Mouse (Mus musculus) kidney, embryonic 14.5 days (tissue): ENCODE measurements around the gene Gm7356. TPM values are rescaled to one million over a fixed set of nuclear protein-coding genes. Genes with fewer than 3 reads are reported as not detected.
"Not testable (repeated sequence)": the region's sequence is repeated elsewhere in the genome, so short reads cannot be mapped to it uniquely, and the experiment has no call there.

ENCODE experiments used
- ATAC-seq: fragments of 200-750 bp; cut with Nextera tagmentation; 2 replicates; pipeline ENCODE4 v1.8.0; 2017; ENCODE audit warnings: moderate number of reproducible peaks, mild to moderate bottlenecking, moderate TSS enrichment, moderate library complexity; ENCODE audit not compliant: low FRiP score, low TSS enrichment
- H3K27ac ChIP-seq: fragments of 300-500 bp; sonication (generic); 2 replicates; pipeline ENCODE4 v1.5.1; 2014; ENCODE audit warnings: low read depth, mild to moderate bottlenecking, low read length, moderate library complexity, mixed read lengths
- H3K27me3 ChIP-seq: fragments of 300-500 bp; sonication (generic); 2 replicates; pipeline ENCODE4 v1.6.1; 2014; ENCODE audit warnings: mild to moderate bottlenecking, low read length; ENCODE audit not compliant: control insufficient read depth, insufficient read depth
- H3K36me3 ChIP-seq: fragments of 300-500 bp; sonication (generic); 2 replicates; pipeline ENCODE4 v1.6.1; 2014; ENCODE audit warnings: low read length, mixed read lengths; ENCODE audit not compliant: control insufficient read depth, insufficient read depth
- H3K4me1 ChIP-seq: fragments of 300-500 bp; sonication (generic); 2 replicates; pipeline ENCODE4 v1.6.1; 2014; ENCODE audit warnings: low read length, mixed read lengths; ENCODE audit not compliant: control insufficient read depth, insufficient read depth
- H3K4me2 ChIP-seq: fragments of 300-500 bp; sonication (generic); replicated peaks from 2 replicates; pipeline ENCODE4 v1.6.1; 2014; ENCODE audit warnings: low read depth, mild to moderate bottlenecking, low read length
- H3K4me3 ChIP-seq: fragments of 300-500 bp; sonication (generic); 2 replicates; pipeline ENCODE4 v1.5.1; 2014; ENCODE audit warnings: mild to moderate bottlenecking, low read length
- H3K9ac ChIP-seq: fragments of 300-500 bp; sonication (generic); 2 replicates; pipeline ENCODE4 v1.6.1; 2014; ENCODE audit warnings: low read depth, mild to moderate bottlenecking, low read length, moderate library complexity
- H3K9me3 ChIP-seq: fragments of 300-500 bp; sonication (generic); 2 replicates; pipeline ENCODE4 v1.6.1; 2016; ENCODE audit warnings: low read length; ENCODE audit not compliant: control insufficient read depth
- WGBS: fragments of 180-500 bp; shearing (Covaris S2); extraction: QIAGEN DNeasy Blood & Tissue Kit; methylation state at CpG from one replicate; pipeline ENCODE4 v1.1.7; 2014; 5-methylcytosine and 5-hydroxymethylcytosine counted together
- polyA plus RNA-seq: library from polyadenylated mRNA; unstranded; fragments of >200 nt; fragmentation: Nextera tagmentation; extraction: Ambion mirVana; gene quantifications from 2 replicates; pipeline ENCODE4 v1.2.1, GENCODE M21; 2014

The Gm7356 gene
- polyA plus RNA-seq, result not detected in 2 replicates

- not testable (repeated sequence) for H3K27ac ChIP-seq, H3K9ac ChIP-seq, H3K4me2 ChIP-seq, H3K27me3 ChIP-seq, H3K4me1 ChIP-seq, ATAC-seq, H3K4me3 ChIP-seq, H3K36me3 ChIP-seq, H3K9me3 ChIP-seq
- WGBS, result 84% methylated on average over 3 of the region's 4 CpGs
Observed at GRCm38 (mm10) chr17:14003604-14004003, at the start of gene Gm7356. TSS of gene Gm7356 (minus strand) at chr17:14003704.

GRCm38 (mm10) chr17:14041880-14042279, 38.4 kb upstream of the Gm7356 start:
- H3K9me3 ChIP-seq, H3K36me3 ChIP-seq, H3K27me3 ChIP-seq, H3K9ac ChIP-seq, H3K4me2 ChIP-seq, H3K4me1 ChIP-seq, ATAC-seq, H3K4me3 ChIP-seq, H3K27ac ChIP-seq: not testable (repeated sequence)
- WGBS, result 70% methylated on average over 1 of the region's 2 CpGs

GRCm38 (mm10) chr17:14037012-14037411, 33.5 kb upstream of the Gm7356 start:
- not testable (repeated sequence) for H3K27ac ChIP-seq, H3K27me3 ChIP-seq, H3K4me1 ChIP-seq, ATAC-seq, H3K36me3 ChIP-seq, H3K4me2 ChIP-seq, H3K9ac ChIP-seq, H3K9me3 ChIP-seq, H3K4me3 ChIP-seq
- 48% methylated on average over 1 of the region's 2 CpGs for WGBS

- H3K27me3 ChIP-seq, H3K36me3 ChIP-seq, H3K9me3 ChIP-seq, H3K27ac ChIP-seq, ATAC-seq, H3K9ac ChIP-seq, H3K4me1 ChIP-seq, H3K4me3 ChIP-seq, H3K4me2 ChIP-seq: not testable (repeated sequence)
- WGBS, result 83% methylated on average over 4 of the region's 4 CpGs
Observed at GRCm38 (mm10) chr17:14036113-14036512, 32.6 kb upstream of the Gm7356 start.

GRCm38 (mm10) chr17:13993425-13993824, 10.1 kb downstream of the Gm7356 start:
- not testable (repeated sequence) for H3K9ac ChIP-seq, ATAC-seq, H3K9me3 ChIP-seq, H3K36me3 ChIP-seq, H3K27ac ChIP-seq, H3K4me2 ChIP-seq, H3K4me1 ChIP-seq, H3K27me3 ChIP-seq, H3K4me3 ChIP-seq
- WGBS, result 40% methylated on average over 2 of the region's 2 CpGs

- Histone ChIP-seq H3K27ac (no peak overlapping the region), H3K4me3 (no peak overlapping the region), H3K27me3 (no peaks in the 10 kb centered on the region), H3K4me1 (no peaks in the 10 kb centered on the region), H3K9ac (no peak overlapping the region), H3K36me3 (no peaks in the 10 kb centered on the region), H3K9me3 (no peaks in the 10 kb centered on the region), H3K4me2 (no peak overlapping the region)
- 85% methylated on average over 1 of the region's 1 CpGs for WGBS
- ATAC-seq, result no peak
Observed at GRCm38 (mm10) chr17:13987690-13988089, 15.8 kb downstream of the Gm7356 start.

- not testable (repeated sequence) for H3K9ac ChIP-seq, H3K9me3 ChIP-seq, H3K4me3 ChIP-seq, H3K27ac ChIP-seq, H3K27me3 ChIP-seq, ATAC-seq, H3K4me1 ChIP-seq, H3K36me3 ChIP-seq, H3K4me2 ChIP-seq
- 79% methylated on average over 5 of the region's 5 CpGs for WGBS
Observed at GRCm38 (mm10) chr17:13970796-13971195, 32.7 kb downstream of the Gm7356 start.

GRCm38 (mm10) chr17:13969917-13970316, 33.6 kb downstream of the Gm7356 start:
- 68% methylated on average over 1 of the region's 2 CpGs for WGBS
- H3K36me3 ChIP-seq, H3K4me2 ChIP-seq, ATAC-seq, H3K27me3 ChIP-seq, H3K4me3 ChIP-seq, H3K9me3 ChIP-seq, H3K9ac ChIP-seq, H3K27ac ChIP-seq, H3K4me1 ChIP-seq: not testable (repeated sequence)

GRCm38 (mm10) chr17:13965048-13965447, 38.5 kb downstream of the Gm7356 start:
- WGBS, result 38% methylated on average over 1 of the region's 2 CpGs
- H3K36me3 ChIP-seq, ATAC-seq: not testable (repeated sequence)

GRCm38 (mm10) chr17:13962245-13962644, 41.3 kb downstream of the Gm7356 start:
- H3K9ac ChIP-seq, H3K4me3 ChIP-seq, ATAC-seq, H3K9me3 ChIP-seq, H3K27me3 ChIP-seq, H3K4me1 ChIP-seq, H3K4me2 ChIP-seq, H3K36me3 ChIP-seq, H3K27ac ChIP-seq: not testable (repeated sequence)
- WGBS, result 93% methylated on average over 3 of the region's 3 CpGs

More at GRCm38 (mm10) chr17:13965048-13965447, 38.5 kb downstream of the Gm7356 start:
- not testable (repeated sequence) for H3K27ac ChIP-seq, H3K4me1 ChIP-seq, H3K9me3 ChIP-seq, H3K4me2 ChIP-seq, H3K9ac ChIP-seq, H3K27me3 ChIP-seq, H3K4me3 ChIP-seq
